Mouse (Mus musculus) kidney, embryonic 16.5 days (tissue): ENCODE measurements around the gene Slc35e3. TPM values are rescaled to one million over a fixed set of nuclear protein-coding genes. Genes with fewer than 3 reads are reported as not detected.

Experiments used
- ATAC-seq: fragments of 200-750 bp; cut with Nextera tagmentation; 2 replicates; pipeline ENCODE4 v1.8.0; 2017; ENCODE audit warnings: moderate TSS enrichment; ENCODE audit not compliant: low FRiP score, low TSS enrichment
- H3K27ac ChIP-seq: fragments of 300-500 bp; sonication (generic); 2 replicates; pipeline ENCODE4 v1.5.1; 2014; ENCODE audit warnings: low read length
- H3K27me3 ChIP-seq: fragments of 300-500 bp; sonication (generic); 2 replicates; pipeline ENCODE4 v1.6.1; 2014; ENCODE audit warnings: low read length, control low read depth, mixed read lengths; ENCODE audit not compliant: insufficient read depth
- H3K36me3 ChIP-seq: fragments of 300-500 bp; sonication (generic); 2 replicates; pipeline ENCODE4 v1.6.1; 2014; ENCODE audit warnings: low read length, control low read depth, mixed read lengths; ENCODE audit not compliant: insufficient read depth
- H3K4me1 ChIP-seq: fragments of 300-500 bp; sonication (generic); 2 replicates; pipeline ENCODE4 v1.6.1; 2014; ENCODE audit warnings: low read length, control low read depth, mixed read lengths; ENCODE audit not compliant: insufficient read depth
- H3K4me2 ChIP-seq: fragments of 300-500 bp; sonication (generic); replicated peaks from 2 replicates; pipeline ENCODE4 v1.6.1; 2014; ENCODE audit warnings: low read depth, low read length
- H3K4me3 ChIP-seq: fragments of 300-500 bp; sonication (generic); 2 replicates; pipeline ENCODE4 v1.5.1; 2014; ENCODE audit warnings: mild to moderate bottlenecking, low read length
- H3K9ac ChIP-seq: fragments of 300-500 bp; sonication (generic); replicated peaks from 2 replicates; pipeline ENCODE4 v1.6.1; 2014; ENCODE audit warnings: low read length
- H3K9me3 ChIP-seq: fragments of 300-500 bp; sonication (generic); 2 replicates; pipeline ENCODE4 v1.6.1; 2016; ENCODE audit warnings: low read length, control low read depth
- WGBS: fragments of 180-500 bp; shearing (Covaris S2); extraction: QIAGEN DNeasy Blood & Tissue Kit; methylation state at CpG from one replicate; pipeline ENCODE4 v1.1.7; 2014; 5-methylcytosine and 5-hydroxymethylcytosine counted together
- polyA plus RNA-seq: library from polyadenylated mRNA; unstranded; fragments of >200 nt; fragmentation: Nextera tagmentation; extraction: Ambion mirVana; gene quantifications from 2 replicates; pipeline ENCODE4 v1.2.1, GENCODE M21; 2015

The Slc35e3 gene
- polyA plus RNA-seq, 1 experiment from 2014 or later, result 15.2 TPM

DNA sequence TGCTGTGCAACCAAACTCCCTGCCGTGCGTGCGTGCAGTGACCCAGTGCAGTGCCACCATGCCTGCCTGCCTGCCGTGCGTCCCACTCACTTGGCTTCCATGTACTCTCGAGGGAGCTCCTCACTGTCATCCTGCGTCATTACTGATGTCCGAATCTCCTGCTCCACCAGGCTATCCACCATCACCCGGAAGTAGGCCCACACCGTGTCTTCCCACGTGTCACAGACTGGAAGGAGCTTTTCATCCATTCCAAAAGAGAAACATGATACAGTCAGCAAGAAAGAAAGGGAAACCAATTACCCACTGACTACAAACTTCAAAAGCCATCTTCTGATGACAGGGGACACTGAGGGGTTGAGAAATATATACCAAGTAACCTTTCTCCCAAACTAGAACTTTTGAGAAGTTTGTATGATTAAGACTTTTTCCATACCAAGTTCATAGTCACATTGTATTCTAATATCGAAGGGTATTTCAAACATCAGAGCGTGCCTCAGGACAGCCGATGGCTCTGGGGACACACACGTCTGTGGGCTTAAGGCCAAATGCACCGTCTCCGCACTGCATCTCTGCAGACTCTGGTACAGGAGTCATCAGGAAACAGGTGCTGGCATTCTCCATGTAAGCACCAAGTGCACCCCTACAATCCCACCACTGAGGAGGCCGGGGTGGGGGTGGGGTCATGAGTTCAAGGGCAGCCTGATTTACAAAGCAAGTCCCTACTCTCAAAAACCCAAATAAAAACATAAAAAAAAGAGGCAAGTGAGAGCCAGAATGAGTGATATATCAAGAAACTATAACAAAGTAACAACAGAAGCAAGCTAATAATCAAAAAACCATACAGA is 24.3 kb upstream of the Slc35e3 start:
- 84% methylated on average over 18 of the region's 18 CpGs for WGBS
- no peaks in the 10 kb centered on the region for H3K27me3 ChIP-seq
- no peak overlapping the region for H3K4me3 ChIP-seq
- no peaks in the 10 kb centered on the region for H3K9me3 ChIP-seq
- ATAC-seq, result no peak
- peaks cover 63% of the 10 kb centered on the region for H3K36me3 ChIP-seq
- H3K27ac ChIP-seq, result no peak overlapping the region
- no peaks in the 10 kb centered on the region for H3K4me1 ChIP-seq
- H3K9ac ChIP-seq, result no peak overlapping the region
- no peak overlapping the region for H3K4me2 ChIP-seq

- H3K27me3 ChIP-seq, result no peaks in the 10 kb centered on the region
- H3K9me3 ChIP-seq, result no peaks in the 10 kb centered on the region
- no peak for ATAC-seq
- no peak overlapping the region for H3K4me2 ChIP-seq
- 93% methylated on average over 9 of the region's 9 CpGs for WGBS
- H3K9ac ChIP-seq, result no peak overlapping the region
- H3K4me3 ChIP-seq, result no peak overlapping the region
- H3K27ac ChIP-seq, result no peak overlapping the region
- no peaks in the 10 kb centered on the region for H3K4me1 ChIP-seq
- H3K36me3 ChIP-seq, result peaks cover 68% of the 10 kb centered on the region
Observed at GRCm38 (mm10) chr10:117769541-117770285, 23.5 kb upstream of the Slc35e3 start.

DNA sequence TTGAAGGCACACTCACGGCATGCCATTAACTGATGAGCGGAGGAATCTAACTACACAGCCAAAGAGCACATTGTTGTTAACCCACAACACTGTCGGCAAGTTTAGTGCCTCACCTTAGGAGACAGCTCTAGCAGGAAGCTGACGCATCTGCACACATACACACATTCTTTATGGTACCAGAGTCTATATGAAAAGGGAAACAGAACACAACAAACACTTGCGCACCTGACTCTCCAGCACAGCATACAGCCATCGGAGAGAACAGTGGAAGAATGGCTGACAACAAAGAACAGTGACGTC is 21.9 kb upstream of the Slc35e3 start:
- no peak overlapping the region for H3K4me3 ChIP-seq
- no peaks in the 10 kb centered on the region for H3K4me1 ChIP-seq
- no peaks in the 10 kb centered on the region for H3K9me3 ChIP-seq
- H3K27ac ChIP-seq, result no peak overlapping the region
- peaks cover 65% of the 10 kb centered on the region for H3K36me3 ChIP-seq
- no peaks in the 10 kb centered on the region for H3K27me3 ChIP-seq
- WGBS, result 85% methylated on average over 7 of the region's 7 CpGs
- H3K4me2 ChIP-seq, result no peak overlapping the region
- no peak overlapping the region for H3K9ac ChIP-seq
- ATAC-seq, result no peak

GRCm38 (mm10) chr10:117767286-117768140 is 21.3 kb upstream of the Slc35e3 start:
- H3K36me3 ChIP-seq, result peaks cover 63% of the 10 kb centered on the region
- H3K27me3 ChIP-seq, result no peaks in the 10 kb centered on the region
- H3K4me2 ChIP-seq, result no peak overlapping the region
- H3K4me1 ChIP-seq, result no peaks in the 10 kb centered on the region
- no peak overlapping the region for H3K9ac ChIP-seq
- H3K27ac ChIP-seq, result no peak overlapping the region
- WGBS, result 86% methylated on average over 10 of the region's 10 CpGs
- no peak for ATAC-seq
- no peaks in the 10 kb centered on the region for H3K9me3 ChIP-seq
- no peak overlapping the region for H3K4me3 ChIP-seq

GRCm38 (mm10) chr10:117766896-117767160 is 20.7 kb upstream of the Slc35e3 start:
- no peak overlapping the region for H3K27ac ChIP-seq
- H3K4me3 ChIP-seq, result no peak overlapping the region
- H3K36me3 ChIP-seq, result peaks cover 63% of the 10 kb centered on the region
- no peaks in the 10 kb centered on the region for H3K4me1 ChIP-seq
- H3K27me3 ChIP-seq, result no peaks in the 10 kb centered on the region
- no peaks in the 10 kb centered on the region for H3K9me3 ChIP-seq
- WGBS, result 88% methylated on average over 5 of the region's 5 CpGs
- H3K9ac ChIP-seq, result no peak overlapping the region
- ATAC-seq, result no peak
- H3K4me2 ChIP-seq, result no peak overlapping the region

DNA sequence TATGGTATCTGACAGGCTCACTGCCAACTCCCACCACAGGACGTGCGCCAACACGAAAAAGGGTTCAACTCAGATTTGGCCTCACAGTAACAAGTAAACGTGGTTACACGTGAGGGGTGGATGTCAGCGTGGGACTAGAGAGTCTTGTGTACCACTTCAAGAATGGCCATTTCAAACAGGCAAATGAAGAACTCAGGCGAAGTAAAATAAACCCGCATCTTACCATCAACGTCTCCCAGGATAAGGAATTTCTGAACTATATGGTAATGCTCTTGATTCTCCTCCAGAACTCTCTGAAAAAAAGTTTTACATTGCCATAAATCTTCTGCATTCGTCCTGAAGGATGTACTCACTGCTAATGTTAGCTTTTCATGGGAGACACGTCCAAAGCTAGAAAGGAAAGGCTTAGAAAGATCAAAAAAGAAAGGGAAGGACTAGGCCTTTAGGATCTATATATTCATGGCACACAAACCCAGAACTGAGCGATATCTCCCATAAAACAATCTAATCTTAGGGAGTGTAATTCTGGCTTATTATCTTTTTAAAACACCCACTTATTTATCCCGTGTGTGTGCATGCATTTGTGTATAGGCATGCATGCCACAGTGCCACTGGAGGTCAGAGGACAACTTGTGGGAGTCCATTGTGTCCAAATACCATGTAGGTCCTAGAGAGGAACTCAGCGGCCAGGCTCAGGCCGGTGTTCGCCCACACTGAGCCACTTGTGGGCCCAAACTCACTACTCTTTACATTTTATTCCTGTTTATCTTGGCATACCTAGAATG is 20.1 kb upstream of the Slc35e3 start:
- WGBS, result 87% methylated on average over 16 of the region's 16 CpGs
- H3K9ac ChIP-seq, result no peak overlapping the region
- H3K4me1 ChIP-seq, result no peaks in the 10 kb centered on the region
- H3K27ac ChIP-seq, result no peak overlapping the region
- H3K4me3 ChIP-seq, result no peak overlapping the region
- peaks cover 64% of the 10 kb centered on the region for H3K36me3 ChIP-seq
- H3K4me2 ChIP-seq, result no peak overlapping the region
- no peak for ATAC-seq
- H3K27me3 ChIP-seq, result no peaks in the 10 kb centered on the region
- H3K9me3 ChIP-seq, result no peaks in the 10 kb centered on the region

DNA sequence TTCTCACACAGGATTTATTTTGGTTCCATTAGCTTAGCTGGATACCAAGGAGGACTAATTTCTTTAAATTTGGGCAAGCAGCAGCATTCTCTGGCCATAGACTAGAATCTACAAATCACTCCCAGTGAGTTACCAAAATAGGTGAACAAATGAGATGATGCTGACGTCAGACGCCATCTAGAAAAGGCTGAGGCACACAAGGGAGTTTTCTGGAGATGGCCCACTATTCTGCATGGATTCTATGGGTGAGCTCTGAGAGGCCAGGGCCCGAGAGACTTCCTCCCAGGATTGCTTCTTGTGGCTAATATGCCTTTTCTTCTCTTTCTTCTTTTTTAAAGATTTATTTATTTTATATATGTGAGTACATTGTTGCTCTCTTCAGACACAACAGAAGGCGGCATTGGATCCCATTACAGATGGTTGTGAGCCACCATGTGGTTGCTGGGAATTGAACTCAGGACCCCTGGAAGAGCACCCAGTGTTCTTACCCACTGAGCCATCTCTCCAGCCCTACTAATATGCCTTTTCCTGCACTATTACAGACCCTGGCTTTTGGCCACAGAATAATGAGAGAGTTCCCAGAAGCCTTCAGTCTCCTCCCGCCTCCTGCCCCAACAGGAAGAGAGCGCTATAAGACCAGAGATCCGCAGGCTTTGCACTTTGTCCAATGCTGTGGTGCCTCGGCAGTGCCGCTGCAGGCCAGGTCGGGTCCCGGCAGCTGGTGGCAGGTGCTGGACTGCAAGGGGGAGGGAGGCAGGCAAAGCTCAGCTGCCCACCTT is 19.1 kb upstream of the Slc35e3 start:
- Histone ChIP-seq H3K4me2 (no peak overlapping the region), H3K27me3 (no peaks in the 10 kb centered on the region), H3K36me3 (peaks cover 66% of the 10 kb centered on the region), H3K9ac (no peak overlapping the region), H3K9me3 (no peaks in the 10 kb centered on the region), H3K4me1 (no peaks in the 10 kb centered on the region), H3K4me3 (no peak overlapping the region), H3K27ac (no peak overlapping the region)
- WGBS, result 97% methylated on average over 11 of the region's 11 CpGs
- no peak for ATAC-seq

DNA sequence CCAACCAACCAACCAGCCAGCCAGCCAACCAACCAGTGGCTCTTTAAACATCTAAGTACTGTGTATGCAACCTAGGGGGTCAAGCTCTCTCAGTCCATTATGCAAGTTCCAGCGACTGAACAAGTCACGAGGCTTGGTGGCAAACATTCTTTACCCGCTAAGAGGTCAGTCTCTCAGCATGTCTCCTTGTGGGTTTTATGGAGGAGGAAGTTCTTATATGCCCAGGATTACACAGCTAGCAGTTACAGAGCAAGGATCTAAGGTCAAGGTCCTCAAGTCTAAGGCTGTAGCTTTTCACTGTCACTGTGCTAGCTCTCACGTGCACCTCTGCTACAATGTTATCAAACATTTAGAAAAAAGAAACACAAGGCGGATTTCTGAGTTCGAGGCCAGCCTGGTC is 18.4 kb upstream of the Slc35e3 start:
- H3K4me3 ChIP-seq, result no peak overlapping the region
- H3K27me3 ChIP-seq, result no peaks in the 10 kb centered on the region
- H3K4me1 ChIP-seq, result no peaks in the 10 kb centered on the region
- H3K27ac ChIP-seq, result no peak overlapping the region
- no peak overlapping the region for H3K9ac ChIP-seq
- no peak overlapping the region for H3K4me2 ChIP-seq
- ATAC-seq, result no peak
- H3K36me3 ChIP-seq, result peaks cover 66% of the 10 kb centered on the region
- no peaks in the 10 kb centered on the region for H3K9me3 ChIP-seq
- WGBS, result 91% methylated on average over 6 of the region's 6 CpGs

GRCm38 (mm10) chr10:117763588-117764190 is 17.5 kb upstream of the Slc35e3 start:
- H3K27me3 ChIP-seq, result no peaks in the 10 kb centered on the region
- no peak for ATAC-seq
- H3K27ac ChIP-seq, result no peak overlapping the region
- H3K4me2 ChIP-seq, result no peak overlapping the region
- H3K4me1 ChIP-seq, result no peaks in the 10 kb centered on the region
- H3K9me3 ChIP-seq, result no peaks in the 10 kb centered on the region
- no peak overlapping the region for H3K9ac ChIP-seq
- H3K4me3 ChIP-seq, result no peak overlapping the region
- H3K36me3 ChIP-seq, result peaks cover 72% of the 10 kb centered on the region
- 97% methylated on average over 16 of the region's 16 CpGs for WGBS
